Mouse (Mus musculus): ENCODE measurements around the gene Neu3.

DNA sequence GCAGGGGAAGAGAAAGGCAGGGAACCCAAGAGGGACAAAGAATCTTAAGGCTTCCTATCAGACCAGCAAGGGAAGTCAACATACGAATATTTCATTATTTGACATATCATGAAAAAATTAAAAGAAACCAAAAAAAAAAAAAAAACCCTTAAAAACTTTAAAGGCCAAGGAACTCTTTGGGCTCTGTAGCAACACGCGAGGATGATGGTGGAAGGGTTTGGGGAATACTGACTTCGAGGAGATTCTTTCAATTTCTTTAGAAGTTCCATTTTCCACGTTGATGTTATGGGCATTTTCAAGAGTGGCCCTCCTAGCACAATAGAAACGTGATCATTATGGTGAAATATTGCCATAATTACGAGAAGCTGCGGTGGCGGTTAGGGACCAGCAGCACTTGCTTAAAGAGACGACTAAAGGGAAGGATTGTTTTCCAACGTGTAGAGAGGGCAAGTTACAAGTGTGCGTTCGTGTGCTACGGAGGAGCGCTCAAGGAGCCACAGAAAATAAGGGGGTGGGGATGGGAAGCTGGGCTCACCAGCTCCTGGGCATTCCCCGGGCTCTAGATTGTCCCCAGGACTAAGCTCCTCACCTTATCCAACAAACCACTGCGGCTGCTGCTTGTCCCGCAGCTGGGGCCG lies 30.1 kb upstream of the Neu3 start:
- TF ChIP-seq GATA1 (IDR thresholded peaks at IDR 0.05; ENCODE audit: borderline replicate concordance, low read length) (no peak), CTCF (IDR thresholded peaks at IDR 0.05; ENCODE audit: low read depth, low read length) (no peak)

Measured in G1E (cell line).